Mouse (Mus musculus) MEL (cell line): ENCODE measurements around the gene Apbb2.

Source experiments
- CTCF ChIP-seq, 3 experiments: IDR thresholded peaks in 2 of 3; conservative IDR thresholded peaks in 1 of 3; 2 replicates each; pipeline ENCODE4 v1.5.1; 2011 to 2012; ENCODE audit warnings: low read length in 3 of 3, low read depth in 2 of 3, mild to moderate bottlenecking in 2 of 3, improper control_type of control experiment in 1 of 3, inconsistent platforms in 1 of 3, mixed read lengths in 1 of 3, moderate library complexity in 1 of 3; ENCODE audit not compliant: control insufficient read depth in 1 of 3, insufficient read depth in 1 of 3, poor library complexity in 1 of 3, severe bottlenecking in 1 of 3
- MAFK ChIP-seq: IDR thresholded peaks from 2 replicates; pipeline ENCODE4 v1.6.1; 2011; ENCODE audit warnings: low read depth, mild to moderate bottlenecking, low read length, improper control_type of control experiment, borderline replicate concordance
- RCOR1 ChIP-seq: IDR thresholded peaks from 2 replicates; pipeline ENCODE4 v1.6.1; 2012; ENCODE audit warnings: low read depth, mild to moderate bottlenecking, inconsistent platforms, low read length, improper control_type of control experiment
- TBP ChIP-seq: IDR thresholded peaks from 2 replicates; pipeline ENCODE4 v1.8.0; 2011; ENCODE audit warnings: low read depth, low read length, improper control_type of control experiment
- TCF12 ChIP-seq: IDR thresholded peaks from 2 replicates; pipeline ENCODE4 v1.6.1; 2014; ENCODE audit warnings: low read depth, mild to moderate bottlenecking, inconsistent platforms, low read length, improper control_type of control experiment, moderate library complexity

- TF ChIP-seq CTCF (IDR thresholded peaks at IDR 0.05 in 2 of 3, conservative IDR thresholded peaks at IDR 0.05 in 1 of 3; ENCODE audit: control insufficient read depth in 1 of 3, insufficient read depth in 1 of 3, low read depth in 2 of 3, low read length in 3 of 3, poor library complexity in 1 of 3, severe bottlenecking in 1 of 3) (no peak), TCF12 (no peak), TBP (no peak), RCOR1 (no peak), MAFK (no peak)
Observed at GRCm38 (mm10) chr5:66390567-66390966, 228.0 kb downstream of the Apbb2 start.
